Mouse (Mus musculus): ENCODE results near the gene Pde4d. TPM values are rescaled to one million over a fixed set of nuclear protein-coding genes. Genes with fewer than 3 reads are reported as not detected.
"Not testable (repeated sequence)": the region's sequence is repeated elsewhere in the genome, so short reads cannot be mapped to it uniquely, and the experiment has no call there.

The Pde4d gene
- polyA plus RNA-seq, 1 experiment = 33.8 TPM

- no peak for DNase-seq
- no peaks in the 10 kb centered on the region for H3K27me3 ChIP-seq (ENCODE audit: control insufficient read depth, insufficient read depth, low read length)
- H3K27ac ChIP-seq (ENCODE audit: insufficient read depth, low read length) = no peak overlapping the region
- H3K4me1 ChIP-seq (ENCODE audit: control insufficient read depth, insufficient read depth, low read length) = no peaks in the 10 kb centered on the region
- no peak for TF ChIP-seq CTCF (IDR thresholded peaks at IDR 0.05; ENCODE audit: borderline replicate concordance, insufficient read depth, low read depth, low read length)
- no peak for TF ChIP-seq POLR2A (IDR thresholded peaks at IDR 0.05; ENCODE audit: borderline replicate concordance, insufficient read depth, low read length)
- WGBS = 79% methylated on average over 3 of the region's 3 CpGs
- H3K4me3 ChIP-seq (replicated peaks; ENCODE audit: insufficient read depth, low read depth, low read length) = no peak overlapping the region
Measured at GRCm38 (mm10) chr13:108772386-108772785, 322.6 kb downstream of the Pde4d start.

GRCm38 (mm10) chr13:108774981-108775380 is 325.2 kb downstream of the Pde4d start:
- H3K4me1 ChIP-seq (ENCODE audit: control insufficient read depth, insufficient read depth, low read length) = no peaks in the 10 kb centered on the region
- TF ChIP-seq POLR2A (IDR thresholded peaks at IDR 0.05; ENCODE audit: borderline replicate concordance, insufficient read depth, low read length) (no peak), CTCF (IDR thresholded peaks at IDR 0.05; ENCODE audit: borderline replicate concordance, insufficient read depth, low read depth, low read length) (no peak)
- H3K4me3 ChIP-seq (replicated peaks; ENCODE audit: insufficient read depth, low read depth, low read length) = no peak overlapping the region
- DNase-seq = no peak
- H3K27me3 ChIP-seq (ENCODE audit: control insufficient read depth, insufficient read depth, low read length) = no peaks in the 10 kb centered on the region
- WGBS = 76% methylated on average over 1 of the region's 1 CpGs
- H3K27ac ChIP-seq (ENCODE audit: insufficient read depth, low read length) = no peak overlapping the region

- no peak for DNase-seq
- H3K4me1 ChIP-seq (ENCODE audit: control insufficient read depth, insufficient read depth, low read length) = no peaks in the 10 kb centered on the region
- H3K4me3 ChIP-seq (replicated peaks; ENCODE audit: insufficient read depth, low read depth, low read length) = no peak overlapping the region
- WGBS = 79% methylated on average over 7 of the region's 7 CpGs
- H3K27me3 ChIP-seq (ENCODE audit: control insufficient read depth, insufficient read depth, low read length) = no peaks in the 10 kb centered on the region
- H3K27ac ChIP-seq (ENCODE audit: insufficient read depth, low read length) = no peak overlapping the region
- TF ChIP-seq POLR2A (IDR thresholded peaks at IDR 0.05; ENCODE audit: borderline replicate concordance, insufficient read depth, low read length) (no peak), CTCF (IDR thresholded peaks at IDR 0.05; ENCODE audit: borderline replicate concordance, insufficient read depth, low read depth, low read length) (no peak)
Measured at GRCm38 (mm10) chr13:108775882-108776281, 326.1 kb downstream of the Pde4d start.

GRCm38 (mm10) chr13:108797620-108798019 is 347.9 kb downstream of the Pde4d start:
- H3K4me1 ChIP-seq (ENCODE audit: control insufficient read depth, insufficient read depth, low read length); H3K27ac ChIP-seq (ENCODE audit: insufficient read depth, low read length); DNase-seq; H3K27me3 ChIP-seq (ENCODE audit: control insufficient read depth, insufficient read depth, low read length); H3K4me3 ChIP-seq (replicated peaks; ENCODE audit: insufficient read depth, low read depth, low read length): not testable (repeated sequence)
- WGBS = 89% methylated on average over 3 of the region's 3 CpGs

GRCm38 (mm10) chr13:108809191-108809590 is 359.4 kb downstream of the Pde4d start:
- WGBS = 74% methylated on average over 7 of the region's 7 CpGs
- Histone ChIP-seq H3K27ac (ENCODE audit: insufficient read depth, low read length) (no peak overlapping the region), H3K4me3 (replicated peaks; ENCODE audit: insufficient read depth, low read depth, low read length) (no peak overlapping the region), H3K4me1 (ENCODE audit: control insufficient read depth, insufficient read depth, low read length) (no peaks in the 10 kb centered on the region; the same call in 1 of the 2 replicates), H3K27me3 (ENCODE audit: control insufficient read depth, insufficient read depth, low read length) (no peaks in the 10 kb centered on the region)
- TF ChIP-seq POLR2A (IDR thresholded peaks at IDR 0.05; ENCODE audit: borderline replicate concordance, insufficient read depth, low read length) = no peak
- no peak for TF ChIP-seq CTCF (IDR thresholded peaks at IDR 0.05; ENCODE audit: borderline replicate concordance, insufficient read depth, low read depth, low read length)
- DNase-seq = no peak

- TF ChIP-seq CTCF (IDR thresholded peaks at IDR 0.05; ENCODE audit: borderline replicate concordance, insufficient read depth, low read depth, low read length) (peak; percentile 82), POLR2A (IDR thresholded peaks at IDR 0.05; ENCODE audit: borderline replicate concordance, insufficient read depth, low read length) (no peak)
- Histone ChIP-seq H3K4me3 (replicated peaks; ENCODE audit: insufficient read depth, low read depth, low read length) (no peak overlapping the region), H3K27me3 (ENCODE audit: control insufficient read depth, insufficient read depth, low read length) (no peaks in the 10 kb centered on the region), H3K27ac (ENCODE audit: insufficient read depth, low read length) (no peak overlapping the region), H3K4me1 (ENCODE audit: control insufficient read depth, insufficient read depth, low read length) (no peaks in the 10 kb centered on the region; the same call in 1 of the 2 replicates)
- DNase-seq = peak; percentile 68 to 79
- 30% methylated on average over 3 of the region's 3 CpGs for WGBS
Measured at GRCm38 (mm10) chr13:108812956-108813355, 363.2 kb downstream of the Pde4d start.

GRCm38 (mm10) chr13:108819846-108820408 is 370.2 kb downstream of the Pde4d start:
- Histone ChIP-seq H3K27me3 (ENCODE audit: control insufficient read depth, insufficient read depth, low read length) (no peaks in the 10 kb centered on the region), H3K4me3 (replicated peaks; ENCODE audit: insufficient read depth, low read depth, low read length) (no peak overlapping the region), H3K4me1 (ENCODE audit: control insufficient read depth, insufficient read depth, low read length) (peaks cover 2% of the 10 kb centered on the region; the same call in 1 of the 2 replicates), H3K27ac (ENCODE audit: insufficient read depth, low read length) (no peak overlapping the region)
- 80% methylated on average over 6 of the region's 6 CpGs for WGBS
- DNase-seq = no peak
- TF ChIP-seq CTCF (IDR thresholded peaks at IDR 0.05; ENCODE audit: borderline replicate concordance, insufficient read depth, low read depth, low read length) = no peak
- no peak for TF ChIP-seq POLR2A (IDR thresholded peaks at IDR 0.05; ENCODE audit: borderline replicate concordance, insufficient read depth, low read length)

- DNase-seq = no peak
- TF ChIP-seq CTCF (IDR thresholded peaks at IDR 0.05; ENCODE audit: borderline replicate concordance, insufficient read depth, low read depth, low read length) (no peak), POLR2A (IDR thresholded peaks at IDR 0.05; ENCODE audit: borderline replicate concordance, insufficient read depth, low read length) (no peak)
- Histone ChIP-seq H3K4me3 (replicated peaks; ENCODE audit: insufficient read depth, low read depth, low read length) (no peak overlapping the region), H3K27ac (ENCODE audit: insufficient read depth, low read length) (no peak overlapping the region), H3K4me1 (ENCODE audit: control insufficient read depth, insufficient read depth, low read length) (peaks cover 2% of the 10 kb centered on the region; the same call in 1 of the 2 replicates), H3K27me3 (ENCODE audit: control insufficient read depth, insufficient read depth, low read length) (no peaks in the 10 kb centered on the region)
- WGBS = 96% methylated on average over 2 of the region's 2 CpGs
Measured at GRCm38 (mm10) chr13:108820487-108820886, 370.7 kb downstream of the Pde4d start.
